Mouse (Mus musculus) testis, adult 2 months (tissue): ENCODE data around the gene Ace.

Source experiments
- CTCF ChIP-seq: fragments of 200-500 bp; IDR thresholded peaks from 2 replicates; pipeline ENCODE4 v1.5.1; 2012; ENCODE audit warnings: low read depth, mild to moderate bottlenecking, inconsistent platforms, low read length, moderate library complexity; ENCODE audit not compliant: control insufficient read depth, insufficient read depth, insufficient replicate concordance
- POLR2A ChIP-seq: fragments of 200-500 bp; IDR thresholded peaks from 2 replicates; pipeline ENCODE4 v1.6.1; 2012; ENCODE audit warnings: low read depth, mild to moderate bottlenecking, inconsistent platforms, low read length, moderate library complexity; ENCODE audit not compliant: control insufficient read depth

- TF ChIP-seq POLR2A (no peak), CTCF (no peak)
Observed at GRCm38 (mm10) chr11:105952911-105953386, 14.8 kb upstream of the Ace start, which contains the start of gene Cyb561.
